Mouse (Mus musculus) liver, embryonic 15.5 days (tissue): ENCODE measurements around the gene Kctd2. TPM values are rescaled to one million over a fixed set of nuclear protein-coding genes. Genes with fewer than 3 reads are reported as not detected.
"Not testable (repeated sequence)": the region's sequence is repeated elsewhere in the genome, so short reads cannot be mapped to it uniquely, and the experiment has no call there.

Source experiments
- ATAC-seq: fragments of 200-750 bp; cut with Nextera tagmentation; 2 replicates; pipeline ENCODE4 v1.8.0; 2017; ENCODE audit warnings: moderate number of reproducible peaks, mild to moderate bottlenecking, moderate library complexity; ENCODE audit not compliant: insufficient read depth
- H3K27ac ChIP-seq: fragments of 300-500 bp; sonication (generic); replicated peaks from 2 replicates; pipeline ENCODE4 v1.5.1; 2015; ENCODE audit warnings: mild to moderate bottlenecking, inconsistent platforms
- H3K27me3 ChIP-seq: fragments of 300-500 bp; sonication (generic); 2 replicates; pipeline ENCODE4 v1.6.1; 2015; ENCODE audit warnings: mild to moderate bottlenecking, inconsistent platforms
- H3K36me3 ChIP-seq: fragments of 300-500 bp; sonication (generic); replicated peaks from 2 replicates; pipeline ENCODE4 v1.6.1; 2015; ENCODE audit warnings: moderate library complexity, mild to moderate bottlenecking, inconsistent platforms
- H3K4me1 ChIP-seq: fragments of 300-500 bp; sonication (generic); replicated peaks from 2 replicates; pipeline ENCODE4 v1.6.1; 2015; ENCODE audit warnings: inconsistent platforms
- H3K4me2 ChIP-seq: fragments of 300-500 bp; sonication (generic); 2 replicates; pipeline ENCODE4 v1.6.1; 2015; ENCODE audit warnings: moderate library complexity, mild to moderate bottlenecking, inconsistent platforms
- H3K4me3 ChIP-seq: fragments of 300-500 bp; sonication (generic); replicated peaks from 2 replicates; pipeline ENCODE4 v1.5.1; 2015; ENCODE audit warnings: mild to moderate bottlenecking, inconsistent platforms
- H3K9ac ChIP-seq: fragments of 300-500 bp; sonication (generic); 2 replicates; pipeline ENCODE4 v1.6.1; 2015; ENCODE audit warnings: moderate library complexity, mild to moderate bottlenecking, inconsistent platforms
- H3K9me3 ChIP-seq: fragments of 300-500 bp; sonication (generic); replicated peaks from 2 replicates; pipeline ENCODE4 v1.6.1; 2016; ENCODE audit warnings: inconsistent platforms
- WGBS: fragments of 180-500 bp; shearing (Covaris S2); methylation state at CpG from one replicate; pipeline ENCODE4 v1.1.7; 2015; ENCODE audit warnings: mixed read lengths; ENCODE audit not compliant: insufficient replicate concordance; 5-methylcytosine and 5-hydroxymethylcytosine counted together
- microRNA-seq: library from miRNA; unstranded; fragments of <30 nt; microRNA quantifications from one replicate; pipeline ENCODE4, GENCODE M21; 2016
- polyA plus RNA-seq: library from polyadenylated mRNA; unstranded; fragments of >200 nt; fragmentation: Nextera tagmentation; extraction: Ambion mirVana; gene quantifications from 2 replicates; pipeline ENCODE4 v1.2.1, GENCODE M21; 2015

Kctd2 gene
- polyA plus RNA-seq, 1 experiment from 2014 or later: 4.4 TPM

DNA sequence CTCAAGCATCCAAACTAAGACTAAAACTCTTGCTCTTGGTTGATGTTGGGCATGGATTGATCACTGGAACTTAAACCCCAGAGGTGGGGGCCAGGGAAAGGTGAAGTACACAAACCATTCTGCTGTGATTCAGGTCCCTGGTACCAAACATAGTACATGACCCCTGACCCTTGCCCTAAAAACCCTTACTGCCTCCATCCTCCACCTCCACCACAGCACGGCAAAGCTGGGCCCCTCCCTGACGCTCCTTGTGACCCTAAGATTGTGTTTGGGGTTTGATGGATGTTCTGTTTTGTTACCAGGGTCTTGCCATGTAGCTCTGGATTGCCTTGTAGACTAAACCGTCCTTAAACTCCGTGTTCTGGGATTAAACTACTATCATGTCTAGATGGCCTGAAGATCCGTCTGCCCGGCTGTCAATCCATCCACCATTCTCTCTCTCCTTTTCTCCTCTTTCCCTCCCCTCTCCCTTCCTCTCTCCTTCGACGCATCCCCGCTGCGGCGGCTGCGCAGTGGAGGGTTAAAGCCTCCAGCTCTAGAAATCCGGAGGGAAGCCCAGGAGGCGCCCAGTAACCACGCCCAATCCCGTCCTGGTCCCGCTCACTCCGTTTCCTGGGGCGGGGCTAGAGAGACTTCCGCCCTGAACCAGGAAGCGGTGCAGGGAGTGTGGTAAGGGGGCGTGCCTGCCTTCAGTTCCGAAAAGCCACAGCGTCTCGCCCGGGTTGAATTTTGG, 55.3 kb downstream of the Kctd2 start, which contains the start of gene Armc7:
Armc7 (plus strand) TSS at position 643 of the 733 bp plus-strand sequence.
- peak within 1 kb of the TSS; percentile 83 for H3K27ac ChIP-seq
- peak within 1 kb of the TSS; percentile 77 for H3K4me3 ChIP-seq
- H3K27me3 ChIP-seq: no peaks in the 10 kb centered on the region
- H3K4me1 ChIP-seq: peaks cover 43% of the 10 kb centered on the region
- H3K4me2 ChIP-seq: peak within 1 kb of the TSS; percentile 95
- H3K9ac ChIP-seq: peak within 1 kb of the TSS; percentile 78
- no peaks in the 10 kb centered on the region for H3K9me3 ChIP-seq
- H3K36me3 ChIP-seq: no peaks in the 10 kb centered on the region
- 2% methylated on average over 26 of the region's 26 CpGs for WGBS
- ATAC-seq: peak; percentile 92

DNA sequence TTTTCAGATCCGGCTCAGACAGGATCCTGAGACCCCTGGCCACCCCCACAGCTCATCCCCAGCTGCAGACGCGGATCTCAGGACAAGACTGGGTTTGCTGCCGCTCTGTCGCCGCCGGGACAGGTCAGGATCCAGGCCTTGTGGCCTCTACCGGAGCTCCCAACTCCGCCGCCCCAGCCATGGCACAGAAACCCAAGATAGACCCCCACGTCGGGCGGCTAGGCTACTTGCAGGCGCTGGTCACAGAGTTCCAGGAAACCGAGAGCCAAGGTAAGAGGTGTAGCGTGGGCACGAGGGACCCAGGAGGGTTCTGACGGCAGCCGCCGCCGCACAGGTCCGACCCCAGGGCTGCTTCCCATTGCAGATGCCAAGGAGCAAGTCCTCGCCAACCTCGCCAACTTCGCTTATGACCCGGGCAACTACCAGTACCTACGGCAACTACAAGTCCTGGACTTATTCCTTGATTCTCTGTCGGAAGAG, 55.9 kb downstream of the Kctd2 start:
- peak overlapping the region; percentile 78 for H3K9ac ChIP-seq
- ATAC-seq: peak; percentile 32
- H3K4me3 ChIP-seq: peak overlapping the region; percentile 77
- under 1% methylated on average over 28 of the region's 28 CpGs for WGBS
- H3K36me3 ChIP-seq: no peaks in the 10 kb centered on the region
- H3K27me3 ChIP-seq: no peaks in the 10 kb centered on the region
- peak overlapping the region; percentile 95 for H3K4me2 ChIP-seq
- H3K9me3 ChIP-seq: no peaks in the 10 kb centered on the region
- H3K27ac ChIP-seq: peak overlapping the region; percentile 83
- peaks cover 43% of the 10 kb centered on the region for H3K4me1 ChIP-seq

GRCm38 (mm10) chr11:115476630-115477029, 56.7 kb downstream of the Kctd2 start:
- H3K27ac ChIP-seq: peak overlapping the region; percentile 56; the same call in 1 of the 2 replicates
- not testable (repeated sequence) for H3K36me3 ChIP-seq, ATAC-seq, H3K9me3 ChIP-seq, H3K27me3 ChIP-seq
- H3K4me1 ChIP-seq: peaks cover 43% of the 10 kb centered on the region
- peak overlapping the region; percentile 78; the same call in 1 of the 2 replicates for H3K9ac ChIP-seq
- H3K4me3 ChIP-seq: peak overlapping the region; percentile 77
- WGBS: 68% methylated on average over 4 of the region's 4 CpGs
- peak overlapping the region; percentile 95 for H3K4me2 ChIP-seq

DNA sequence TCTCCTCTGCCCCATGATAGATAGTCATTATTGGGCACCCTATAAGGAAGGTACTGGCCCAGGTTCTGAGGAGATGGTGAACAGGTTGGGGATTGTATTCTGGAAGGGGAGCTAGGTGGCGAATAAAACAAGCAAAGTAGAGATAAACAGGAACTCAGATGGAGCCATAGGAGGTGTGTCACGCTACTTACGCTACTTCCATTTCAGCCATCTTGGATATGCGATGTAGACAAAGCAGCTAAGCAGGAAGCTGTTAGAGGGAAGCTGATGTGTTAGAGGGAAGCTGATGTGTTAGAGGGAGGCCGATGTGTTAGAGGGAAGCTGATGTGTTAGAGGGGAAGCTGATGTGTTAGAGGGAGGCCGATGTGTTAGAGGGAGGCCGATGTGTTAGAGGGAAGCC, 57.5 kb downstream of the Kctd2 start:
- H3K4me2 ChIP-seq: peak overlapping the region; percentile 95

GRCm38 (mm10) chr11:115478296-115478938, 58.5 kb downstream of the Kctd2 start:
- Histone ChIP-seq H3K4me2 (no peak overlapping the region), H3K36me3 (no peaks in the 10 kb centered on the region), H3K4me1 (peaks cover 39% of the 10 kb centered on the region), H3K4me3 (no peak overlapping the region), H3K9me3 (no peaks in the 10 kb centered on the region), H3K27ac (no peak overlapping the region), H3K9ac (no peak overlapping the region), H3K27me3 (no peaks in the 10 kb centered on the region)
- ATAC-seq: no peak
- WGBS: 60% methylated on average over 9 of the region's 9 CpGs

More for the DNA sequence above, 57.5 kb downstream of the Kctd2 start:
- Histone ChIP-seq H3K4me3 (0 out of 2 replicates have a peak overlapping the region, but pooled peaks have one; percentile 77), H3K4me1 (peaks cover 43% of the 10 kb centered on the region), H3K27ac (peak overlapping the region; percentile 56)
- not testable (repeated sequence) for H3K36me3 ChIP-seq, ATAC-seq, H3K27me3 ChIP-seq, H3K9ac ChIP-seq, H3K9me3 ChIP-seq
- WGBS: 50% methylated on average over 7 of the region's 7 CpGs

Small RNAs within 50 kb of the gene (microRNA-seq; reads per million reads assigned to microRNA genes)
- 0.76 reads per million for gene Mir3968

Other genes starting within 250 kb of the Kctd2 start
- 5.1 and 6.0 TPM in 2 replicates for gene Tmem104, start 232.6 kb upstream of the Kctd2 start, polyA plus RNA-seq
- 9.9 and 11.6 TPM in 2 replicates for gene Nat9, start 232.3 kb upstream of the Kctd2 start, polyA plus RNA-seq
- gene Grin2c, start 152.9 kb upstream of the Kctd2 start, polyA plus RNA-seq: 0.05 TPM in 2 replicates
- 19.5 and 21.1 TPM in 2 replicates for gene Fdxr, start 143.1 kb upstream of the Kctd2 start, polyA plus RNA-seq
- gene Fads6, start 122.5 kb upstream of the Kctd2 start, polyA plus RNA-seq: 3.4 and 4.1 TPM in 2 replicates
- gene Otop2, start 113.0 kb upstream of the Kctd2 start, polyA plus RNA-seq: not detected in 2 replicates
- 0.20 and 0.22 TPM in 2 replicates for gene Ush1g, start 98.1 kb upstream of the Kctd2 start, polyA plus RNA-seq
- gene Otop3, start 85.4 kb upstream of the Kctd2 start, polyA plus RNA-seq: not detected in 2 replicates
- 1.1 and 1.5 TPM in 2 replicates for gene Hid1, start 52.4 kb upstream of the Kctd2 start, polyA plus RNA-seq
- gene Cdr2l, start 38.2 kb upstream of the Kctd2 start, polyA plus RNA-seq: 1.2 and 1.3 TPM in 2 replicates
- gene Mrpl58, start 16.4 kb upstream of the Kctd2 start, polyA plus RNA-seq: 78.1 and 78.7 TPM in 2 replicates
- gene Atp5h, start 166 bp upstream of the Kctd2 start, polyA plus RNA-seq: 453 and 509 TPM in 2 replicates
- gene Trim80, start 20.4 kb downstream of the Kctd2 start, polyA plus RNA-seq: 0.55 and 0.71 TPM in 2 replicates
- 0.08 and 0.15 TPM in 2 replicates for gene Slc16a5, start 42.3 kb downstream of the Kctd2 start, polyA plus RNA-seq
- gene Armc7, start 55.5 kb downstream of the Kctd2 start, polyA plus RNA-seq: 3.3 and 3.5 TPM in 2 replicates
- 38.1 and 41.9 TPM in 2 replicates for gene Nt5c, start 71.7 kb downstream of the Kctd2 start, polyA plus RNA-seq
- 233 and 234 TPM in 2 replicates for gene Jpt1, start 94.3 kb downstream of the Kctd2 start, polyA plus RNA-seq
- gene Sumo2, start 116.1 kb downstream of the Kctd2 start, polyA plus RNA-seq: 301 and 355 TPM in 2 replicates
- 111 and 114 TPM in 2 replicates for gene Nup85, start 144.3 kb downstream of the Kctd2 start, polyA plus RNA-seq
- gene Mrps7, start 183.8 kb downstream of the Kctd2 start, polyA plus RNA-seq: 49.5 and 51.3 TPM in 2 replicates
- 7.7 and 8.2 TPM in 2 replicates for gene Gga3, start 183.9 kb downstream of the Kctd2 start, polyA plus RNA-seq
- gene Mif4gd, start 192.8 kb downstream of the Kctd2 start, polyA plus RNA-seq: 27.3 and 32.3 TPM in 2 replicates
- 10.4 and 10.9 TPM in 2 replicates for gene Slc25a19, start 208.2 kb downstream of the Kctd2 start, polyA plus RNA-seq